ENCODE assay signal across 31 mouse cellular contexts in genomic region chr5:37697286-37697685, GRCm38 (mm10). TPM values are rescaled to one million over a fixed set of nuclear protein-coding genes. Genes with fewer than 3 reads are reported as not detected.
DNase-seq lines count a peak whose midpoint lies in the region; ATAC-seq and TF ChIP-seq lines count a peak whose summit lies in the region.
"Had no signal": no experiment of that assay in that cellular context is flagged by ENCODE, and none has a peak within 500 bp of the region (broad histone marks: within the 10 kb centered on the region; RNA-seq: fewer than 3 reads in every experiment).

No protein-coding gene starts in this region.

- peaks cover 15% of the 10 kb centered on the region for H3K4me1 ChIP-seq in forebrain, embryonic 12.5 days
- H3K4me1 ChIP-seq in forebrain, embryonic 11.5 days (replicated peaks; ENCODE audit: control insufficient read depth, insufficient read depth, low read length): peaks cover 4% of the 10 kb centered on the region; the same call in 1 of the 2 replicates
- H3K4me1 ChIP-seq: heart, embryonic 10.5 days; intestine, embryonic 15.5 days; megakaryocyte, embryonic 14.5 days had no signal

- 89% methylated on average over 7 of the region's 7 CpGs for WGBS in forebrain, embryonic 12.5 days
- WGBS in forebrain, embryonic 11.5 days: 92% methylated on average over 7 of the region's 7 CpGs

- H3K36me3 ChIP-seq in forebrain, embryonic 12.5 days (replicated peaks): no peaks in the 10 kb centered on the region
- H3K36me3 ChIP-seq in forebrain, embryonic 11.5 days (ENCODE audit: control insufficient read depth, insufficient read depth, low read length): no peaks in the 10 kb centered on the region
- H3K36me3 ChIP-seq: embryonic facial prominence, embryonic 13.5 days; heart, embryonic 10.5 days; intestine, embryonic 15.5 days; kidney, embryonic 15.5 days; limb, embryonic 15.5 days; midbrain, embryonic 13.5 days had no signal

- intact Hi-C loops in left cerebral cortex, adult 2 months (cut with DNase I): no loop called here
- intact Hi-C loops in left cerebral cortex, postnatal 25 days (cut with DNase I): no loop called here

- no peak overlapping the region for H3K4me2 ChIP-seq in forebrain, embryonic 12.5 days
- no peak overlapping the region for H3K4me2 ChIP-seq in forebrain, embryonic 11.5 days (ENCODE audit: low read depth, low read length, severe bottlenecking)
- H3K4me2 ChIP-seq: embryonic facial prominence, embryonic 13.5 days; intestine, embryonic 15.5 days; kidney, embryonic 15.5 days; limb, embryonic 15.5 days; lung, embryonic 14.5 days; midbrain, embryonic 13.5 days had no signal

- TF ChIP-seq CTCF in left cerebral cortex, adult 2 months (IDR thresholded peaks at IDR 0.05): no peak

- ATAC-seq in forebrain, embryonic 12.5 days (ENCODE audit: low FRiP score): no peak
- ATAC-seq in forebrain, embryonic 11.5 days (replicated peaks; ENCODE audit: low FRiP score): no peak
- ATAC-seq: forebrain, embryonic 14.5 days; hindbrain, embryonic 16.5 days; intestine, embryonic 15.5 days; midbrain, embryonic 13.5 days had no signal

- H3K9me3 ChIP-seq in forebrain, embryonic 12.5 days: no peaks in the 10 kb centered on the region
- no peaks in the 10 kb centered on the region for H3K9me3 ChIP-seq in forebrain, embryonic 11.5 days (ENCODE audit: control insufficient read depth, low read length)
- H3K9me3 ChIP-seq: embryonic facial prominence, embryonic 13.5 days; heart, embryonic 10.5 days; intestine, embryonic 15.5 days; kidney, embryonic 15.5 days; limb, embryonic 15.5 days; midbrain, embryonic 13.5 days had no signal

- no peak overlapping the region for H3K4me3 ChIP-seq in left cerebral cortex, adult 2 months
- no peak overlapping the region for H3K4me3 ChIP-seq in forebrain, embryonic 12.5 days (replicated peaks)
- no peak overlapping the region for H3K4me3 ChIP-seq in forebrain, embryonic 11.5 days (ENCODE audit: low read depth, low read length)
- H3K4me3 ChIP-seq: embryonic facial prominence, embryonic 13.5 days; erythroblast, embryonic 14.5 days; heart, embryonic 10.5 days; intestine, embryonic 15.5 days; kidney, embryonic 15.5 days; limb, embryonic 15.5 days; megakaryocyte, embryonic 14.5 days; midbrain, embryonic 13.5 days had no signal

- DNase-seq in left cerebral cortex, adult 2 months (ENCODE audit: extremely low spot score in 1 of 2, low spot score in 2 of 2): peak; percentile 26 to 36
- DNase-seq in left cerebral cortex, adult 11 months (ENCODE audit: low spot score): no peak
- DNase-seq in layer of hippocampus, adult 9-11 months: peak; percentile 64
- DNase-seq in left cerebral cortex, postnatal 25 days (ENCODE audit: low spot score in 2 of 2): peak; percentile 45 to 77
- peak; percentile 44 to 55 for DNase-seq in right cerebral cortex, postnatal 36 days (ENCODE audit: low spot score in 2 of 2)
- DNase-seq in adrenal gland, postnatal 36 days: no peak
- no peak for DNase-seq in forebrain, embryonic 11.5 days (ENCODE audit: low spot score)
- DNase-seq: adrenal gland, adult 2 months; cerebellum, adult 2 months; cerebellum, postnatal 25 days; embryo, embryonic 11 days; kidney, postnatal 36 days; lung, embryonic 14.5 days; lung, postnatal 36 days; spleen, adult 18-20 months; thymus, postnatal 25 days had no signal

- no peak overlapping the region for H3K9ac ChIP-seq in forebrain, embryonic 12.5 days
- no peak overlapping the region for H3K9ac ChIP-seq in forebrain, embryonic 11.5 days (ENCODE audit: low read length)
- H3K9ac ChIP-seq: embryonic facial prominence, embryonic 13.5 days; intestine, embryonic 15.5 days; kidney, embryonic 15.5 days; limb, embryonic 15.5 days; liver, embryonic 14.5 days; lung, embryonic 14.5 days; midbrain, embryonic 13.5 days had no signal

- no peak overlapping the region for H3K27ac ChIP-seq in left cerebral cortex, adult 2 months
- no peak overlapping the region for H3K27ac ChIP-seq in forebrain, embryonic 12.5 days
- no peak overlapping the region for H3K27ac ChIP-seq in forebrain, embryonic 11.5 days (ENCODE audit: low read depth, low read length)
- H3K27ac ChIP-seq: embryonic facial prominence, embryonic 13.5 days; heart, embryonic 10.5 days; intestine, embryonic 15.5 days; kidney, embryonic 15.5 days; limb, embryonic 15.5 days; liver, embryonic 14.5 days; midbrain, embryonic 13.5 days had no signal

- H3K27me3 ChIP-seq in forebrain, embryonic 12.5 days: 0 out of 2 replicates have a peak, but pooled peaks cover 3% of the 10 kb centered on the region
- no peaks in the 10 kb centered on the region for H3K27me3 ChIP-seq in forebrain, embryonic 11.5 days (ENCODE audit: control insufficient read depth, insufficient read depth, low read length)
- H3K27me3 ChIP-seq: intestine, embryonic 15.5 days; kidney, embryonic 15.5 days; limb, embryonic 15.5 days; megakaryocyte, embryonic 14.5 days; midbrain, embryonic 13.5 days had no signal

RNA-seq across cellular contexts. Expression of gene Stk32b, which starts 19.7 kb away (rescaled TPM):
- 1 to 10 TPM; 1.8 to 2.5 TPM for total RNA-seq in left cerebral cortex, adult 2 months (2021)
- 1 to 10 TPM; 2.4 TPM for total RNA-seq in left cerebral cortex, postnatal 25 days (2021)
- total RNA-seq in adrenal gland, postnatal 36 days (2021): under 1 TPM; 0.10 to 0.26 TPM
- 4.3 and 6.5 TPM in 2 replicates for polyA plus RNA-seq in forebrain, embryonic 12.5 days (2016; fragmentation: Nextera tagmentation; extraction: Ambion mirVana)
- polyA plus RNA-seq in forebrain, embryonic 11.5 days (2014; fragmentation: Nextera tagmentation; extraction: Ambion mirVana): 2.4 and 4.3 TPM in 2 replicates
- total RNA-seq: hematopoietic stem cell, adult 5-6 weeks; MEL had no signal
- polyA plus RNA-seq: C2C12 had no signal

RNA-seq across cellular contexts. Expression of gene Cytl1, which starts 38.0 kb away (rescaled TPM):
- total RNA-seq in left cerebral cortex, adult 2 months (2021): 1 to 10 TPM; 1.1 to 1.7 TPM
- total RNA-seq in left cerebral cortex, postnatal 25 days (2021): 1 to 10 TPM; 1.2 to 1.3 TPM
- 1 to 10 TPM; 2.2 to 2.3 TPM for total RNA-seq in adrenal gland, postnatal 36 days (2021)
- polyA plus RNA-seq in forebrain, embryonic 12.5 days (2016; fragmentation: Nextera tagmentation; extraction: Ambion mirVana): 0.62 and 0.66 TPM in 2 replicates
- 0.67 and 0.75 TPM in 2 replicates for polyA plus RNA-seq in forebrain, embryonic 11.5 days (2014; fragmentation: Nextera tagmentation; extraction: Ambion mirVana)
- total RNA-seq: hematopoietic stem cell, adult 5-6 weeks; MEL had no signal
- polyA plus RNA-seq: C2C12; erythroblast, embryonic 14.5 days; forebrain, embryonic 14.5 days had no signal

Comparison
In these comparisons a context has a peak if more than half of its experiments do, and no peak if none do; other contexts are left out.
1. DNase-seq: peak in left cerebral cortex, adult 2 months (2 of 2), layer of hippocampus, adult 9-11 months (single experiment), left cerebral cortex, postnatal 25 days (2 of 2) and right cerebral cortex, postnatal 36 days (2 of 2); none in left cerebral cortex, adult 11 months (single experiment), adrenal gland, postnatal 36 days (0 of 2) and forebrain, embryonic 11.5 days (single experiment).